Mouse (Mus musculus): Measurements from ENCODE around the gene Mapkapk2. TPM values are rescaled to one million over a fixed set of nuclear protein-coding genes. Genes with fewer than 3 reads are reported as not detected.

Mapkapk2 gene
- total RNA-seq, 1 experiment from 2014 or later = 205 TPM

DNA sequence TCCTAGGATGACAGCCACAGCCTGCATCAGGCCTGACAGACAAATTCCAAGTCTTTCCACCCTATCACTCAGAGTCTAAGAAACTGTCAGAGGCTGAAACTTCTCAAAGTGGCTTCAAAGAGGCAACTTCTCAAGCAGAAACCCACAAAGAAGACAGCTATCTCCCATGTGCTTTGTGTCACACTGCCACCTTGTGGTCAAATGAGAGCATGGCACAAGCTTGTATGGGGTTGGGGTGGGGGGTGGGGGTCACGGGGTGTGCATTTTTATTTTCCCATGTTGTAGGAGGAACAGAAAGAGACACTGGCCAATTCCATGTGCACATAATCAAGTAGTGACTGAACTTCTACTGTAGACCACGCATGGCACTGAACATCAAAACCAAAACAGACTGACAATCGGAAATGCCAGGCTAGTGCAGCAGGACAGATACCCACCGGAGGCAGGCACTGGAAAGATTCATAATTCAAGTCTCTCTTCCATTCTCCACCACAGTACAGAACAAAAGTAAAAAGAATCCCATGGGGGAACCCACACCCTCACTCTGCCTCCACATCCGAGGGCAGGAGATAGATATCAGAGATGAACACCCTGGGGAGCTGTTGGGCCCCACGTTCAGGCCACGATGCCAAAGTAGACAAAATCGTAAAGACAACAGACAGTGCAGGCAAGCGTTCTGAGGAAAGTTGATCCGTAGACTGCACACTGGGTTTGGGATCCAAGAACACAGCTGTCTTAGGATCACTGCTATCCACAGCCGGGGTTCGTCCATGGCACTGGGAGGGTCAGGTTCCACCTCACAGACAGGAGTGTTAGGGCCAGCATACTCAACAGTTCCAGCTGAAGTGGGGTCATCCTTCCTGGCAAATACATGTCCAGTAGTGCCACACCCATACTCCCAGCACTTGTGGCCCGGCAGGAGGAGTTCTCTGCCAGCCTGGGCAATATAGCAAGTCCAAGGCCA lies 37.1 kb downstream of the Mapkapk2 start:
- no peak for ATAC-seq (replicated peaks; ENCODE audit: insufficient number of reproducible peaks, low FRiP score, low TSS enrichment, poor library complexity, severe bottlenecking)

GRCm38 (mm10) chr1:131059841-131060240 lies 37.8 kb downstream of the Mapkapk2 start:
- ATAC-seq (replicated peaks; ENCODE audit: insufficient number of reproducible peaks, low FRiP score, low TSS enrichment, poor library complexity, severe bottlenecking) = no peak

DNA sequence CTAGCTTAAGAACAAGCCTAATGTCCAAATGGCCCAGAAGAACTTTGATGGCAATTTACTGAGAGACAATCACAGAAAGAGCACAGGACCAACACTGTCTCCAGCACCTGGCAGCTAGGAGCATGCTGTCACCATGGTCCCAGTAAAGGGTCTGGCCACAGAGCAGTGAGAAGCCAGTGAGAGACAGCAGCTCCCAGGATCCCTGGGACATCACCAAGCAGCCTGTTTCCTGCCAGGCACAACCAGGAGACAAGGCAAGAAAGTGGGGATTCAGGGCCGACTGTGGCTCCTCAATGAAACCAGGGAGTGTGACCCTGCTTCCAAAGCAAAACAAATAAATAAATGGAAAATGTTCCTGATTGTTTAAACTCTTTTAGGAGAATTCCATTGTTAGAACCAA lies 38.2 kb downstream of the Mapkapk2 start:
- ATAC-seq (replicated peaks; ENCODE audit: insufficient number of reproducible peaks, low FRiP score, low TSS enrichment, poor library complexity, severe bottlenecking) = no peak

- no peak for ATAC-seq (replicated peaks; ENCODE audit: insufficient number of reproducible peaks, low FRiP score, low TSS enrichment, poor library complexity, severe bottlenecking)
Observed at GRCm38 (mm10) chr1:131058431-131058830, 39.2 kb downstream of the Mapkapk2 start.

- ATAC-seq (replicated peaks; ENCODE audit: insufficient number of reproducible peaks, low FRiP score, low TSS enrichment, poor library complexity, severe bottlenecking) = no peak
Observed at GRCm38 (mm10) chr1:131054251-131054650, 43.4 kb downstream of the Mapkapk2 start.

- no peak for ATAC-seq (replicated peaks; ENCODE audit: insufficient number of reproducible peaks, low FRiP score, low TSS enrichment, poor library complexity, severe bottlenecking)
Observed at GRCm38 (mm10) chr1:131053656-131054055, 44.0 kb downstream of the Mapkapk2 start.

DNA sequence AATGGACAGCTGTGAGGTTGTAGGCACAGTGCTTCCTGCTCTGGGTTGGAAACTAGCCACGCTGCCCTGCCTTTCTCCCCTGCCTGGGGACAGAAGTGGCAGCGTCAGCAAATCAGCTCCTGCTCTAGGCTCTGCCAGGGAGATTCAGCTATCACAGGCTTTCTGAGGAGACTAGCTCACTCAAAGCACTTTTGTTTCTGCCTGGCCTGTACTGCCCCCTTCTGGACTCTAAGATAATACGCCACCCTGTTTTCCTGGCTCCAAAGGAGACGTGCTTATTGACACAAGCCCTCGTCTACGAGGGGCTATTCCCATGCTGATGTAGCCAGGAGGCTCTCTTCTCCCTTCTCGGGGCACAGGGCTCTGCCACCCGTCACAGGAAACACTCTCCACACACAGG lies 44.4 kb downstream of the Mapkapk2 start:
- ATAC-seq (replicated peaks; ENCODE audit: insufficient number of reproducible peaks, low FRiP score, low TSS enrichment, poor library complexity, severe bottlenecking) = peak; percentile 25; the same call in 1 of the 2 replicates

DNA sequence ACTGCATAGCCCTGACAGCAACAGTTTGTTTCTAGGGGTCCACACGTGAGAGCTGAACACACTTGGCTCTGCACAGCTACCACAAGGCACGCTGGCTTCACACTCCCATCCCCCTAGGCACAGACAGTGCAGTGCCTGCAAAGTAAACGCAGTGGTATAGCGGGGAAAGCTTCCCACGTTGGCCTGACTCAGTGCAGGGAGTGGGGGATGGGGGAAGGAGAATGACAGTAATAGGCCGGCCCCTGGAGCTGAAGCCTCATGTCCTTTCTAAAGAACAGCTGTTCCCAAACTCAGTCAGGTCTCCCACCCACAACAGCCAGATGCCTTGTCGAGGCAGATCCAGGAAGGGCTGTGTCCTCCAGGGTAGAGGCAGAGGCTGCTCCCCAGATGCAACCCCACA lies 46.6 kb downstream of the Mapkapk2 start:
- no peak for ATAC-seq (replicated peaks; ENCODE audit: insufficient number of reproducible peaks, low FRiP score, low TSS enrichment, poor library complexity, severe bottlenecking)

- ATAC-seq (replicated peaks; ENCODE audit: insufficient number of reproducible peaks, low FRiP score, low TSS enrichment, poor library complexity, severe bottlenecking) = no peak
Observed at GRCm38 (mm10) chr1:131050617-131051016, 47.0 kb downstream of the Mapkapk2 start.

GRCm38 (mm10) chr1:131050011-131050410 lies 47.6 kb downstream of the Mapkapk2 start:
- ATAC-seq (replicated peaks; ENCODE audit: insufficient number of reproducible peaks, low FRiP score, low TSS enrichment, poor library complexity, severe bottlenecking) = no peak

- ATAC-seq (replicated peaks; ENCODE audit: insufficient number of reproducible peaks, low FRiP score, low TSS enrichment, poor library complexity, severe bottlenecking) = no peak
Observed at GRCm38 (mm10) chr1:131049361-131049806, 48.2 kb downstream of the Mapkapk2 start.

DNA sequence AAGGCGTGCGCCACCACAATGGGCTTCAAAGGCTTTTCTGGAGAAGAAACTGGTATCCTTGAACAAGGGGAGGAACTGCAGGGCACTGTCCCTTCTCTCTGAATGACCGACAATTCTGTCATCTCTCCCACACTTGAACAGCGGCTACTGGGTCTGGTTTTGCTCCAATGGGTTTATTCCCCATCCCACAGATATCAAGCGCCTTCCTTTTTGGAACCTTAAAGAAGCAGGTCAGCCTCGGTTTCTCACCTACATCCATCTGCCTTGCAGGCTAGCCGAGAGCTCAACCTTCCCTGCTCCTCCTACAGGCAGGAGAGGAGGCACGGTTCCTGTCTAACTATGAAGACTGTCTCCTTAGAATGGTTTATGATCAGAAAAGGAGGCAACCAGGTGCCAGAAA lies 48.7 kb downstream of the Mapkapk2 start:
- ATAC-seq (replicated peaks; ENCODE audit: insufficient number of reproducible peaks, low FRiP score, low TSS enrichment, poor library complexity, severe bottlenecking) = no peak

DNA sequence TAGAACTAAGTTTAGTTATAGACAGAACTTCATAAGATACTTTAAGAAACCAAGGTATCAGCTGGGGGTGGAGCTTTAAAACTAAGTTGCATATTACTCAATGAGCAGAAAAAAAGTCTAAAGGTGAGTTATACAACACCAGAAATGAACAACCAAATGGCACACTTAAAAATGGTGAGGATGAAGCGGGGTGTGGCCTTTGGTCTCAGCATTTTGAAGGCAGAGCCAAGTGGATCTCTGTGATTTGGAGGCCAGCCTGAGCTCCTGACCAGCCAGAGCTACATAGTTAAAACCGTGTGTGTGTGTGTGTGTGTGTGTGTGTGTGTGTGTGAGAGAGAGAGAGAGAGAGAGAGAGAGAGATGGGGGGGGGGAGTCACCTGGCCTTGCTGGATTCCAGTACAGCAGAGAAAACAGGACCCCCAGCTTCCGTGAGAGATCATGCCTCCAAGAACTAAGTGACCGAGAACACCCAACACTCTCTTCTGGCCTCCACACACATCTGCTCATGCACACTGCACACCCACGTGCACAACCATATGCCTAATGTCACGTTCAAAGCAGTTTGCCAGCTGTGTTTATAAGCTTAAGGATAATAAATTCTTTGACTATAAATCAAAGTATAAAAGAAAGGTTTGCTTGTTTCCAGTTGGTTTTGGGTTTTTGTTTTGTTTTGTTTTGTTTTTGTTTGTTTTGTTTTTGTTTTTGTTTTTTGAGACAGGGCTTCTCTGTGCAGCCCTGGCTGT lies 49.3 kb downstream of the Mapkapk2 start:
- ATAC-seq (replicated peaks; ENCODE audit: insufficient number of reproducible peaks, low FRiP score, low TSS enrichment, poor library complexity, severe bottlenecking) = no peak

DNA sequence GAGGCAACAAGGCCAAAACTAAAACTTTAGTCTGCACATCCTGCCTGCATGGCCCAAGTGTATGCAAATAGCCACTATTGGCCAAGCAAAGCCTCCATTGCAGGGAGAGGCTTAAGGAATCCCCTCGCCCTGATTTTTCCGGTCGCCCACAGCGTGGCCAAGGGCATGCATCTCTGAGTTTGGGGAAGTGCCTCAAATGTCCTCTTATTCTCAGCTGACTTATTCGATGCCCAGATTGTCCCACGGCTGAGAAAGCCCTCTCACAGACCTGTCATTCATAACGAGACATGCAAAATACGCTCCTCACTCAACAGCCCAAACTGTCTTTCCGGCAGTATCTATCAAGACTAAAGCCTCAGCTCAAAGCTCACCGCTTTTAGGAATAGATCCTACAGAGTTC lies 51.0 kb downstream of the Mapkapk2 start:
- ATAC-seq (replicated peaks; ENCODE audit: insufficient number of reproducible peaks, low FRiP score, low TSS enrichment, poor library complexity, severe bottlenecking) = no peak

- no peak for ATAC-seq (replicated peaks; ENCODE audit: insufficient number of reproducible peaks, low FRiP score, low TSS enrichment, poor library complexity, severe bottlenecking)
Observed at GRCm38 (mm10) chr1:131045723-131046355, 51.8 kb downstream of the Mapkapk2 start.

- no peak for ATAC-seq (replicated peaks; ENCODE audit: insufficient number of reproducible peaks, low FRiP score, low TSS enrichment, poor library complexity, severe bottlenecking)
Observed at GRCm38 (mm10) chr1:131043636-131044035, 54.0 kb downstream of the Mapkapk2 start.

GRCm38 (mm10) chr1:131042721-131043120 lies 54.9 kb downstream of the Mapkapk2 start:
- no peak for ATAC-seq (replicated peaks; ENCODE audit: insufficient number of reproducible peaks, low FRiP score, low TSS enrichment, poor library complexity, severe bottlenecking)

GRCm38 (mm10) chr1:131042263-131042662 lies 55.4 kb downstream of the Mapkapk2 start:
- ATAC-seq (replicated peaks; ENCODE audit: insufficient number of reproducible peaks, low FRiP score, low TSS enrichment, poor library complexity, severe bottlenecking) = no peak

GRCm38 (mm10) chr1:131039479-131039878 lies 58.1 kb downstream of the Mapkapk2 start:
- ATAC-seq (replicated peaks; ENCODE audit: insufficient number of reproducible peaks, low FRiP score, low TSS enrichment, poor library complexity, severe bottlenecking) = no peak

Data from monocyte, adult 5-6 weeks (primary cell).